Mouse (Mus musculus) forebrain, postnatal 0 days (tissue): Measurements from ENCODE around the gene Myo3b. TPM values are rescaled to one million over a fixed set of nuclear protein-coding genes. Genes with fewer than 3 reads are reported as not detected.
A peak's percentile ranks its signal among the peaks of the same experiment; 100 is the strongest.

Source experiments
- ATAC-seq: fragments of 200-750 bp; cut with Nextera tagmentation; 2 replicates; pipeline ENCODE4 v1.8.0; 2017; ENCODE audit warnings: mild to moderate bottlenecking, moderate library complexity
- DNase-seq: peaks from one replicate; pipeline ENCODE4 v3.0.0-alpha.2; 2015
- H3K27ac ChIP-seq: fragments of 300-500 bp; sonication (generic); 2 replicates; pipeline ENCODE4 v1.5.1; 2014; ENCODE audit warnings: low read depth, mild to moderate bottlenecking, antibody characterized with exemption, low read length, moderate library complexity, mixed read lengths
- H3K27me3 ChIP-seq: fragments of 300-500 bp; sonication (generic); 2 replicates; pipeline ENCODE4 v1.6.1; 2014; ENCODE audit warnings: mild to moderate bottlenecking, low read length, mixed read lengths; ENCODE audit not compliant: insufficient read depth
- H3K36me3 ChIP-seq: fragments of 300-500 bp; sonication (generic); 2 replicates; pipeline ENCODE4 v1.6.1; 2014; ENCODE audit warnings: mild to moderate bottlenecking, moderate library complexity; ENCODE audit not compliant: insufficient read depth
- H3K4me1 ChIP-seq: fragments of 300-500 bp; sonication (generic); 2 replicates; pipeline ENCODE4 v1.6.1; 2014; ENCODE audit warnings: antibody characterized with exemption; ENCODE audit not compliant: insufficient read depth
- H3K4me2 ChIP-seq: fragments of 300-500 bp; sonication (generic); 2 replicates; pipeline ENCODE4 v1.6.1; 2014; ENCODE audit warnings: low read depth, mild to moderate bottlenecking, moderate library complexity
- H3K4me3 ChIP-seq: fragments of 300-500 bp; sonication (generic); 2 replicates; pipeline ENCODE4 v1.5.1; 2014; ENCODE audit warnings: low read depth, low read length, mixed read lengths
- H3K9ac ChIP-seq: fragments of 300-500 bp; sonication (generic); 2 replicates; pipeline ENCODE4 v1.6.1; 2014; ENCODE audit warnings: mild to moderate bottlenecking
- H3K9me3 ChIP-seq: fragments of 300-500 bp; sonication (generic); 2 replicates; pipeline ENCODE4 v1.6.1; 2016; ENCODE audit warnings: low read length
- CTCF ChIP-seq: sonication (generic); IDR thresholded peaks from 2 replicates; pipeline ENCODE4 v1.5.1; 2016; ENCODE audit warnings: antibody characterized with exemption, control low read depth, low read depth
- WGBS: fragments of 180-500 bp; shearing (Covaris S2); extraction: QIAGEN DNeasy Blood & Tissue Kit; methylation state at CpG from one replicate; pipeline ENCODE4 v1.1.7; 2014; 5-methylcytosine and 5-hydroxymethylcytosine counted together
- polyA plus RNA-seq: library from polyadenylated mRNA; unstranded; fragments of >200 nt; fragmentation: Nextera tagmentation; extraction: Ambion mirVana; gene quantifications from 2 replicates; pipeline ENCODE4 v1.2.1, GENCODE M21; 2015
- total RNA-seq: library from RNA; depleted of rRNA; stranded (reverse); fragments of >200 nt; gene quantifications from 2 replicates; pipeline ENCODE4 v1.2.3, GENCODE M21; 2014

The Myo3b gene
- total and polyA plus RNA-seq, 2 experiments from 2014 or later: 0.36 to 2.0 TPM

DNA sequence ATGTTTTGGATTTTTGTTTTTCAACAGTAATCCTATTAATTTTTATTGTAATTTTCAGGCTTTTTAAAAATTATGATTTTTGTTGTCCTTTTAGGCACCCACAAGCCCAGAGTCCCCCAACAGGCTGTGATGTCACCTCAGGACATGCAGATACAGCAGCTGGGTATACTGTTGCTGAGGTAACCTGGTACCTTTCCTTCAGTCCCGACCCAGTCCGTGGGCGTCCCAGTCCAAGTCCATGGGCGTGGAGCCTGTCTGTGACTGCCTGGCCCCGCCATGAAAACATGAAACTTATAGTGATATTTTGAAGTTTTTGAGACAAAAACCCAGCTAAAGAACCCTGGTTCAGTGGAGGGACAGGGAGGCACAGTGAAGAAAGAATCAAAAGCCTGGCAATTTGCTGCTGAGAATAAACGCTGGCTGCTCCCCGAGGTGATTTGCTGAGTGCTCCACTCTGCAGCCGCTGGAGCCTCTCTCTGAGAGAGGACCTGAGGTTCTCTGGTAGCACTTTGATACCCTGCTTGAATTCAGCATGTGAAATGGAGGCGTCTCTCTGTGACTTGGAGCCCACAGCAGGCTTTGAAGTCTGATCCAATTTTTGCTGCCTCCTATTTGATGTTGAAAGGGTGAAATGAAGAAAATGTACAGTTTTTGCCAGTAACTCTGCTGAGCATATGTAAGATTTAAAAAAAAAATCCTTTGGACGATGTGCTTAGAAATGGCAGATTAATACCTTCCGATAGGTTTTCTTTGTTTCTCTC is 310.0 kb downstream of the Myo3b start:
- Histone ChIP-seq H3K36me3 (no peaks in the 10 kb centered on the region), H3K27ac (no peak overlapping the region), H3K4me2 (no peak overlapping the region), H3K4me3 (no peak overlapping the region), H3K9ac (no peak overlapping the region; the same call in 1 of the 2 replicates), H3K9me3 (no peaks in the 10 kb centered on the region), H3K27me3 (no peaks in the 10 kb centered on the region), H3K4me1 (no peaks in the 10 kb centered on the region)
- ATAC-seq (no peak), DNase-seq (peak; percentile 29)
- no peak for TF ChIP-seq CTCF
- whole genome bisulfite sequencing: 54% methylated on average over 11 of the region's 11 CpGs

DNA sequence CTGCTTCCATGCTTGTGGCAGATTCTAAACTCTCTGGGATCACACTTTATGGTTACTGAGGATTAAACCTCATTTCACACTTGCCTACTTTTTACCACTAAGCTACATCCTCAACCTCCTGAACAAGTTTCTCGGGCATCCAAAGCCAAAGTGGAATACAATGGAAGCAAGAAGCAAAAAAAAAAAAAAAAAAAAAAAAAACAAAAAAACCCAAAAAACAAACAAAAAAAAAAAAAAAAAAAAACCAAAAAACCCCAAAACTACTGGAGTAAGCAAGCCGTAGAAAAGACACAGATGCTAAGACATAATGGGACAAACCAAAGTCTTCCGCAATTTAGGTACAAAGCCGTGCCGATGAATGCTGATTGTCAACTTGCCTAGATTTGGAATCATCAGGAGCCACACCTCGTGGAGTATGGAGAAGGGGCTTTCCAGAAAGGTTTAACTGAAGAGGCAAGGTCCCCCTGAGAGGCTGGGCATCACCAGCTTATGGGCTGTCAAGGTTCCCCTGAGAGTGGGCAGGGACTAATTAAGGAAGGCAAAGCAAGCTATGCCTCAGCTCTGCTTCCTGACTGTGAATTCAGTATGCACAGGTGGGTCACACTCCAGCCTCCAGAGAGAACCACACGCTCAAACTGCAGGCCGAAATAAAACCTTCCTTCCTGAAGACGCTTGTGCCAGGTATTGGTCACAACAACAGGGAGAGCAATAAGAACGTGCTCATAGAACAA is 313.7 kb downstream of the Myo3b start:
- H3K4me1 ChIP-seq: no peaks in the 10 kb centered on the region
- no peaks in the 10 kb centered on the region for H3K36me3 ChIP-seq
- no peak for TF ChIP-seq CTCF
- H3K9ac ChIP-seq: no peak overlapping the region
- H3K27me3 ChIP-seq: no peaks in the 10 kb centered on the region
- no peak for DNase-seq
- WGBS: 86% methylated on average over 10 of the region's 10 CpGs
- no peak for ATAC-seq
- no peak overlapping the region for H3K4me2 ChIP-seq
- H3K9me3 ChIP-seq: no peaks in the 10 kb centered on the region
- H3K27ac ChIP-seq: no peak overlapping the region
- no peak overlapping the region for H3K4me3 ChIP-seq

DNA sequence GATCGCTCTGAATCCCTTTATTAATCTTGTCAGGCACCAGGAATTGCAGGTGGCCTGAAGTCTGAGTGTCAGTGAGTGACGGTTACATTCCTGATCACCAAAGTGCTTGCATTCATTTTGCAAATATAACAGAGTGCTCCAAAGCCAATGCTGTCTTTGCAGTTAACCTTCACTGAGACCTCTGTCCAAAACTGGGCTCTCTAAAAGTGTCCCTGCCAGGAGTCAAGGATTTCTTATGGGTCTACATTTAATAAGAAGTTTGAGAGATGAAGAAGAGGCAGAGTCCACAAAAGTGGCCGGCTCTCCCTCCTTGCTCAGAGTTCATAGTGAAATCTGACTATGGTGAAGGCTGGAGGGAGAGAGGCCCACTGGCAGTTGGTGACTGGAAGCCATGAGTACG is 315.1 kb downstream of the Myo3b start:
- no peaks in the 10 kb centered on the region for H3K27me3 ChIP-seq
- no peak overlapping the region for H3K27ac ChIP-seq
- H3K4me2 ChIP-seq: no peak overlapping the region
- DNase-seq (no peak), ATAC-seq (no peak)
- TF ChIP-seq CTCF: no peak
- no peaks in the 10 kb centered on the region for H3K36me3 ChIP-seq
- H3K9ac ChIP-seq: no peak overlapping the region
- no peaks in the 10 kb centered on the region for H3K4me1 ChIP-seq
- 82% methylated on average over 4 of the region's 4 CpGs for WGBS
- H3K4me3 ChIP-seq: no peak overlapping the region
- H3K9me3 ChIP-seq: no peaks in the 10 kb centered on the region

DNA sequence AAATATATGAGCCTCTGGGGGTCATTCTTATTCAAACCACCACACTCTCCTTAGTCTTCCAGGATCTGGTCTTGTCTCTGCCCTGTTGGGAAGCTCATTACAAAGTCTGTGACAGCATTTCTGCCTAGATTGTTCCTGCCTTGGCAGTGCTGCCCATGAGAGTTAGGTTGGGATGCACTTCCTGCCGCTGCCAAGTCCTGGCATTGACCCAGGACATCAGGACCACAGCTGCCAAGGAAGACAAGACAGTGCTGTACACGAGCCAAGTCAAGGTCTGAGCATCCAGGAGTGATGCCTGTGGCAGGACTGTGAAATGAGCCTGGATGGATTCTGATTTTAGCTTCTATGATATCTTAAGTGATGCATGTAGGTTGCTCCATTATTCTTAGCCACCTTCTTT is 316.1 kb downstream of the Myo3b start:
- Histone ChIP-seq H3K4me1 (no peaks in the 10 kb centered on the region), H3K36me3 (no peaks in the 10 kb centered on the region), H3K9ac (no peak overlapping the region), H3K27ac (no peak overlapping the region), H3K4me2 (no peak overlapping the region), H3K27me3 (no peaks in the 10 kb centered on the region), H3K4me3 (no peak overlapping the region), H3K9me3 (no peaks in the 10 kb centered on the region)
- TF ChIP-seq CTCF: no peak
- WGBS: 54% methylated on average over 2 of the region's 2 CpGs
- DNase-seq (no peak), ATAC-seq (no peak)

DNA sequence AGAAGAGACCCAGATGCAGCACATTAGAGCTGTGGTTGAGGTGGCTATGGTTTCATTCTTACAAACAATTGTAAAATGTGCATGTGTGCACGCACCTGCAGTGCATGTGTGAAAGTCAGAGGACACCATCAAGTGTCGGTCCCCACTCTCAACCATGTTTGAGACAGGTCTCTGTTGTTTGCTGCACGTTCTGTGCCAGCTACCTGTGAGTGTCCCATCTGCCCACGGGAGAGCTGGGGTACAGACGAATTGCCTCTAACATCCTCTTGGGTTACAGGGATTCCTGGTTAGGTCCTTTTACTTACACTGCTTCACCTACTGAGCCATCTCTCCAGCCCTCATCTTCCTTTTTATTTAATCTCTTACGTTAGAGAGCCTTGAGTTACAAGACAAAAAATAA is 330.5 kb downstream of the Myo3b start:
- whole genome bisulfite sequencing: 92% methylated on average over 6 of the region's 6 CpGs
- ATAC-seq: no peak
- no peak overlapping the region for H3K4me2 ChIP-seq
- no peak for TF ChIP-seq CTCF
- H3K9ac ChIP-seq: no peak overlapping the region
- H3K4me1 ChIP-seq: no peaks in the 10 kb centered on the region
- no peaks in the 10 kb centered on the region for H3K27me3 ChIP-seq
- H3K9me3 ChIP-seq: 0 out of 2 replicates have a peak, but pooled peaks cover 3% of the 10 kb centered on the region
- H3K4me3 ChIP-seq: no peak overlapping the region
- H3K36me3 ChIP-seq: no peaks in the 10 kb centered on the region
- DNase-seq: no peak
- H3K27ac ChIP-seq: no peak overlapping the region

DNA sequence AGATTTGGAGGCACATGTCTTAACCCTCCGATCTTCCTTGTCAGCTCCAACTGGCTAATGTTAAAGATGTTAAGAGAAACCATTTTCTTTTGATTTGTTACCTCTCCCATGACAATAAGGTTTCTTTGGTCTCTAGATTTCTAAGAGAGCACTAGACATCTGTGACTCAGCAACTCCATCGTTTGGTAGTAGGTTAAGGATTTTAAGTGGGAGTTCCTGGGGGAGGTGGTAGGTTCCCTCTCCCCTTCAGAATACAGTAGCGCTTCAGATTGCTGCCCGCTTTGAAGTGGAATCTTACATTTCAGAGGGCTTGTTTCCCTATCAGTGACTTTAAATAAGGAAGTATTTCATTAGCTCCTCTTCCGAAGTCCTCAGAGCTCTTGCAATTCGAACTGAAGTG is 340.4 kb downstream of the Myo3b start:
- no peaks in the 10 kb centered on the region for H3K9me3 ChIP-seq
- H3K4me1 ChIP-seq: 0 out of 2 replicates have a peak, but pooled peaks cover 2% of the 10 kb centered on the region
- H3K4me3 ChIP-seq: no peak overlapping the region
- H3K4me2 ChIP-seq: no peak overlapping the region
- ATAC-seq (no peak), DNase-seq (no peak)
- no peak overlapping the region for H3K27ac ChIP-seq
- no peak overlapping the region for H3K9ac ChIP-seq
- 71% methylated on average over 6 of the region's 6 CpGs for WGBS
- no peaks in the 10 kb centered on the region for H3K27me3 ChIP-seq
- no peaks in the 10 kb centered on the region for H3K36me3 ChIP-seq
- TF ChIP-seq CTCF: no peak

DNA sequence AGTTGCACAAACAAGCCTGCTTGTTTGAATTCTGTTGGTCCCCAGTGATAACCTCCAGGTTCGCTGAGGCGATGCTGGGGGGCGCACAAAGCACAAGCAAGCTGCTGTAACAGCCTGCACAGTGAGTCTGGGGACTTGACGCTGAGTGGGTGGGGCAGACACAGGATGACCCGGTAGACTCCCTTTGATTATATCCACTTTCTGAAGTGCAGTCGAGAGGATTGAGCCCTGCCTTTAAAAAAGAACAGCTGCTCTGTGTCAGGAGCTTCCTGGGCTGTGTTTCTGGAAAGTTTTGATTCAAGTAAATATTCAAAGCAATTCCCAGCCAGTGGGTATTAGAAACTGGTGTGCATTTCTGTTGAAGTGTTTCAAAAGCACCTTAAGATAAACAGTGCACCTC is 341.0 kb downstream of the Myo3b start:
- H3K9me3 ChIP-seq: no peaks in the 10 kb centered on the region
- no peak overlapping the region for H3K9ac ChIP-seq
- no peak overlapping the region for H3K4me2 ChIP-seq
- ATAC-seq: no peak
- H3K36me3 ChIP-seq: no peaks in the 10 kb centered on the region
- no peak overlapping the region for H3K27ac ChIP-seq
- H3K4me1 ChIP-seq: 0 out of 2 replicates have a peak, but pooled peaks cover 2% of the 10 kb centered on the region
- H3K27me3 ChIP-seq: no peaks in the 10 kb centered on the region
- no peak for TF ChIP-seq CTCF
- no peak for DNase-seq
- H3K4me3 ChIP-seq: no peak overlapping the region
- WGBS: 46% methylated on average over 6 of the region's 6 CpGs
